Mouse (Mus musculus) CD8-positive naive resting alpha-beta T cell, adult 2 months (primary cell): Measurements from ENCODE around the gene Vwa1.

ENCODE experiments used
- DNase-seq, 2 experiments: peaks; one replicate each; pipeline ENCODE4 v3.0.0; 2022; ENCODE audit warnings: low read depth in 2 of 2, low spot score in 2 of 2

Vwa1 gene

GRCm38 (mm10) chr4:155780895-155781294 lies 6.4 kb upstream of the Vwa1 start:
- no peak for DNase-seq

- no peak for DNase-seq
These were observed 5.0 kb upstream of the Vwa1 start for GRCm38 (mm10) chr4:155779498-155779897.

GRCm38 (mm10) chr4:155777816-155778215 lies 3.3 kb upstream of the Vwa1 start:
- no peak for DNase-seq

- no peak for DNase-seq
These were observed 2.3 kb upstream of the Vwa1 start for GRCm38 (mm10) chr4:155776704-155777335.

- DNase-seq, result no peak
These were observed 1.4 kb upstream of the Vwa1 start for GRCm38 (mm10) chr4:155775855-155776254.

GRCm38 (mm10) chr4:155774971-155775740 lies 658 bp upstream of the Vwa1 start:
- no peak for DNase-seq

GRCm38 (mm10) chr4:155773335-155774078 lies 991 bp downstream of the Vwa1 start:
- DNase-seq, result no peak

- no peak for DNase-seq
These were observed 1.7 kb downstream of the Vwa1 start for GRCm38 (mm10) chr4:155772786-155773185.

- no peak for DNase-seq
These were observed 2.8 kb downstream of the Vwa1 start for GRCm38 (mm10) chr4:155771706-155772105.

GRCm38 (mm10) chr4:155770626-155771025 lies 3.9 kb downstream of the Vwa1 start:
- no peak for DNase-seq

GRCm38 (mm10) chr4:155769880-155770512 lies 4.5 kb downstream of the Vwa1 start:
- DNase-seq, result peak; percentile 70 to 73

- DNase-seq, result no peak
These were observed 5.0 kb downstream of the Vwa1 start for GRCm38 (mm10) chr4:155769496-155769879.

- no peak for DNase-seq
These were observed 12.1 kb downstream of the Vwa1 start for GRCm38 (mm10) chr4:155762357-155762756.

GRCm38 (mm10) chr4:155761356-155762099 lies 13.0 kb downstream of the Vwa1 start:
- DNase-seq, result no peak

- peak; percentile 92 to 95 for DNase-seq
These were observed 13.7 kb downstream of the Vwa1 start, which contains the start of gene Atad3a for GRCm38 (mm10) chr4:155760613-155761355. Gene Atad3a, minus strand, starts transcription at chr4:155761093.

GRCm38 (mm10) chr4:155759862-155760612 lies 14.5 kb downstream of the Vwa1 start:
- DNase-seq, result peak; percentile 30 to 59

- DNase-seq, result no peak
These were observed 17.5 kb downstream of the Vwa1 start for GRCm38 (mm10) chr4:155757011-155757410.

GRCm38 (mm10) chr4:155746575-155747490 lies 27.7 kb downstream of the Vwa1 start:
- DNase-seq, result no peak
